Mouse (Mus musculus): ENCODE results near the gene Nxph1. TPM values are rescaled to one million over a fixed set of nuclear protein-coding genes. Genes with fewer than 3 reads are reported as not detected.

Gene Nxph1
- total RNA-seq, 2 experiments from 2014 or later = not detected

- ATAC-seq (replicated peaks; ENCODE audit: low FRiP score, low TSS enrichment, poor library complexity, severe bottlenecking) = no peak
These were observed 10.1 kb downstream of the Nxph1 start for GRCm38 (mm10) chr6:8958081-8958919.

GRCm38 (mm10) chr6:8959810-8960209 lies 11.6 kb downstream of the Nxph1 start:
- ATAC-seq (replicated peaks; ENCODE audit: low FRiP score, low TSS enrichment, poor library complexity, severe bottlenecking) = no peak

DNA sequence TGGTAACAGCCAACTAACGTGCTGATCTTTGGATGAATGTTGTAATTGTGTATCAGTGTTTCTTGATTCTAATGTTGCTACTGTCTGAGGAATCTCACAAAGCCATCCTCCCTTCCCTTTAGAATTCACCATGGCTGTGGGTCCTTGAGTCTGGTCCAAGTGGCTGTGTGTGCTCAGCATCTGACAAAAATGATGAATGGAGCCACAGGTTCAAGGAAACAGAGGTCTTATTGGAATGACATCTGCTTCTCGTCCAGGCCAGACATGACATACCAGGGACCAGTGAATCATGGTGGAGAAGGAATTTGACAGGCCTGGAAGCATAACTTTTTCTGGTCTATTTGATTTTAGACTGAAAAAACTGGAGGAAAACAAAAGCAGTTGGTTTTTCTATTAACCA lies 22.3 kb downstream of the Nxph1 start:
- no peak for ATAC-seq (replicated peaks; ENCODE audit: low FRiP score, low TSS enrichment, poor library complexity, severe bottlenecking)

DNA sequence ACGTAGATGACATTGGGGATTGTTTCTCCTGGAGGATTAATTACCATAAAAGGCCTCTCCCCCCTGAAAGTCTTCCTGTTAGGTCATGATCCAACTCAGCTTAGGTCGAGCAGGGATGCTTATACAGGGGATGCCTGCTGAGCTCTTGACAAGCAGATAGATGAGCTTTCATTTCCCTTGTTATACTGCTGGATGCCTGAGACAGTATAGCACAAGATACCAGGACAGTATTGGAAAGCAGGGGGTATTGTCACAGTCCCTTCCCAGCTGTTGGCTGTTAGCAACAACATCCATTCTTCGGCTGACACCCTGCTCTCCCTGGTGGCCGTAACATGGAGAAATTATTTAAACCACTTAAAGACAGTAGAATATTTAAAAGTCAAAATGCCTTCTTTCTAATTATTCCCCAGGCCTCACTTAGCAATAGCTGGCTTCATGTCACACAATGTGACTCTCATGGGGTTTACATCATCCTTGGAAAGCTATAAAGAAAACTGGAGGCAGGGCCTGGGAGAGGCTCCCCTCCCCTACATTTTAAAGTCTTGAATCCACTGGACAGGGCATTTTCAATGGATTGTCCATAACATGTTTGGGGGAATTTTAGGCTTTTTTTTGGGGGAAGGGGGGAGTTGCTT lies 31.1 kb downstream of the Nxph1 start:
- ATAC-seq (replicated peaks; ENCODE audit: low FRiP score, low TSS enrichment, poor library complexity, severe bottlenecking) = no peak

GRCm38 (mm10) chr6:8996301-8996943 lies 48.2 kb downstream of the Nxph1 start:
- no peak for ATAC-seq (replicated peaks; ENCODE audit: low FRiP score, low TSS enrichment, poor library complexity, severe bottlenecking)

- ATAC-seq (replicated peaks; ENCODE audit: low FRiP score, low TSS enrichment, poor library complexity, severe bottlenecking) = no peak
These were observed 49.1 kb downstream of the Nxph1 start for GRCm38 (mm10) chr6:8997326-8997725.

GRCm38 (mm10) chr6:9002686-9003085 lies 54.5 kb downstream of the Nxph1 start:
- ATAC-seq (replicated peaks; ENCODE audit: low FRiP score, low TSS enrichment, poor library complexity, severe bottlenecking) = no peak

GRCm38 (mm10) chr6:9026631-9027030 lies 78.4 kb downstream of the Nxph1 start:
- ATAC-seq (replicated peaks; ENCODE audit: low FRiP score, low TSS enrichment, poor library complexity, severe bottlenecking) = no peak

GRCm38 (mm10) chr6:9027146-9027545 lies 78.9 kb downstream of the Nxph1 start:
- no peak for ATAC-seq (replicated peaks; ENCODE audit: low FRiP score, low TSS enrichment, poor library complexity, severe bottlenecking)

DNA sequence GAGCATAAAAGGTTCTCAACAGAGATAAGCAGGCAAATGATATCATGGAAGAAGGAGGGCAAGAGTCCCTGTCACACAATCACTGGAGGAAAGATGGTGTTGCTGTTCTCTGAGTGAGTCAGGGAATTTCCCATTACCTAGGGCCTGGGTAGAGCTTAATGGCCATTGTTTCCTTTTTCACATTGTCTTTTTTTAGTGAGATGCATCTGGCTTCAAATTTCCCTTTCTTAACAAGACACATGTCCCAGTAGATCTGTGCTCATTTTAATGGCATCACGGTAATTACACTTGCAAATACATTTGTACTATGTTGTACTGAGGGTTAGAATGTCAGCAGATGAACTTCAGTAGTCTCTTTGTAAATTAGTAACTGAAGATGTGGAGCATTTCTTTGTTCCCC lies 80.3 kb downstream of the Nxph1 start:
- no peak for ATAC-seq (replicated peaks; ENCODE audit: low FRiP score, low TSS enrichment, poor library complexity, severe bottlenecking)

DNA sequence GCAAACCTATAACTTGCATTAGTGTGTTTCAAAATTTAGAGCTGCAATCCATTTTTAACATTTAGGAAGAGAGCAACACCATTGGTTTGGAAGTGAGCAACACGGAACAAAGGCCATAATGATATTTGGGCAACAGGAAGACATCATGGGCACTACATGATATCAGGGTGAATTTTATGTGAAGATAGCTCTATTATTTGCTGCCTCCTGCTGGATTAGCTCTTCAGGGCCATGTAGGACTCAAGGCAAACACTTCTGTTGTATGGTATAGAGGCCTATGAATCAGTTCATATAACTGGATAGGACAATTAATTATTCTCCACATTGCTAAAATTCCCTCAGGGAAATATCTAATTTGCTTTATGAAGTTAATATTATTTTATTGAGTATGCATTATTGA lies 91.1 kb downstream of the Nxph1 start:
- no peak for ATAC-seq (replicated peaks; ENCODE audit: low FRiP score, low TSS enrichment, poor library complexity, severe bottlenecking)

- no peak for ATAC-seq (replicated peaks; ENCODE audit: low FRiP score, low TSS enrichment, poor library complexity, severe bottlenecking)
These were observed 92.8 kb downstream of the Nxph1 start for GRCm38 (mm10) chr6:9040991-9041390.

GRCm38 (mm10) chr6:9042391-9042790 lies 94.2 kb downstream of the Nxph1 start:
- no peak for ATAC-seq (replicated peaks; ENCODE audit: low FRiP score, low TSS enrichment, poor library complexity, severe bottlenecking)

DNA sequence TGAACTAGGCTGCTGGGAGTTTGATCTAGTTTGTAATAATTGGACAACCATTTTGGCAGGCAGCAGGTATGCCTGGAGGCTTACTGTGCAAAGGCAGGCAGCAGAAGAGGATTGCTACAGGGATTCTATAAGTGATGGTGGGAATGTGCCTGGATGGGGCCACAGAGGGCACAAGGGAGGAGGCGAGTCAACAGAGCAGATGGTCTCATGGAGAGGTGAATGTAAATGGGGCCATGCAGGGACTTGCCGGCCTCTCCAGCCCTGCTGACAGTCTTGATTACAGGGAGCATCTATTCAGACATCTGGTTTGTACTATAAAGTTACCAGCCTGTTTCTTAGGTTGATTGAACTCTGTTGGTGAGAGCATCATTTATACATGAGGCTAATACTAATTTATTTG lies 98.6 kb downstream of the Nxph1 start:
- ATAC-seq (replicated peaks; ENCODE audit: low FRiP score, low TSS enrichment, poor library complexity, severe bottlenecking) = no peak

GRCm38 (mm10) chr6:9061261-9062105 lies 113.3 kb downstream of the Nxph1 start:
- no peak for ATAC-seq (replicated peaks; ENCODE audit: low FRiP score, low TSS enrichment, poor library complexity, severe bottlenecking)

- ATAC-seq (replicated peaks; ENCODE audit: low FRiP score, low TSS enrichment, poor library complexity, severe bottlenecking) = no peak
These were observed 118.2 kb downstream of the Nxph1 start for GRCm38 (mm10) chr6:9066435-9066834.

DNA sequence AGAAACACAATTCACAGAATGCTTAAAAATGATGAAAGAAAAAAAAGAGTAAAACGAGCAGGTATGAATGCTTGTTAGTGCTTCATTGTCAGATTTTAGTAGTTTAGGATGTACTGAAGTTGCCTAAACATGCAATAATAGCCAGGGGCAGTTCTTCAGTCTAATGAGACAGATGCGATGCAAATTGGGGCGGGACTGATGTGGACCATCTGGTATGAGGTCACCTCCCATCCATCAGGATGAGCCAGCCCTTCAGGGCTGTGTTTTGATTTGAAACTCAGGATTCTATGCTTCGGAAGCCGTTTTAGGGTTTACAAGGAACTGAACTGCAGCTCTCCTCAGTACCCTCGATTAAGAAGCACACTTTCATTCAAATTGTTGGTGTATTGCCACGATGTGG lies 121.7 kb downstream of the Nxph1 start:
- no peak for ATAC-seq (replicated peaks; ENCODE audit: low FRiP score, low TSS enrichment, poor library complexity, severe bottlenecking)

GRCm38 (mm10) chr6:9076463-9076862 lies 128.2 kb downstream of the Nxph1 start:
- no peak for ATAC-seq (replicated peaks; ENCODE audit: low FRiP score, low TSS enrichment, poor library complexity, severe bottlenecking)

- no peak for ATAC-seq (replicated peaks; ENCODE audit: low FRiP score, low TSS enrichment, poor library complexity, severe bottlenecking)
These were observed 129.8 kb downstream of the Nxph1 start for GRCm38 (mm10) chr6:9077793-9078689.

Data from megakaryocyte-erythroid progenitor cell, adult 5-6 weeks (primary cell).